Mouse (Mus musculus) limb, embryonic 15.5 days (tissue): ENCODE data around the gene Stx2. TPM values are rescaled to one million over a fixed set of nuclear protein-coding genes. Genes with fewer than 3 reads are reported as not detected.

Experiments
- ATAC-seq: fragments of 200-750 bp; cut with Nextera tagmentation; 2 replicates; pipeline ENCODE4 v1.8.0; 2017; ENCODE audit warnings: low read depth, moderate TSS enrichment; ENCODE audit not compliant: insufficient number of reproducible peaks, low FRiP score, low TSS enrichment
- H3K27ac ChIP-seq: fragments of 300-500 bp; sonication (generic); 2 replicates; pipeline ENCODE4 v1.5.1; 2015; ENCODE audit warnings: moderate library complexity, mild to moderate bottlenecking, inconsistent platforms
- H3K27me3 ChIP-seq: fragments of 300-500 bp; sonication (generic); 2 replicates; pipeline ENCODE4 v1.6.1; 2015; ENCODE audit warnings: inconsistent platforms
- H3K36me3 ChIP-seq: fragments of 300-500 bp; sonication (generic); 2 replicates; pipeline ENCODE4 v1.6.1; 2015; ENCODE audit warnings: inconsistent platforms
- H3K4me1 ChIP-seq: fragments of 300-500 bp; sonication (generic); 2 replicates; pipeline ENCODE4 v1.6.1; 2015; ENCODE audit warnings: inconsistent platforms
- H3K4me2 ChIP-seq: fragments of 300-500 bp; sonication (generic); 2 replicates; pipeline ENCODE4 v1.6.1; 2015; ENCODE audit warnings: mild to moderate bottlenecking, inconsistent platforms
- H3K4me3 ChIP-seq: fragments of 300-500 bp; sonication (generic); 2 replicates; pipeline ENCODE4 v1.5.1; 2015; ENCODE audit warnings: mild to moderate bottlenecking, inconsistent platforms
- H3K9ac ChIP-seq: fragments of 300-500 bp; sonication (generic); 2 replicates; pipeline ENCODE4 v1.6.1; 2015; ENCODE audit warnings: inconsistent platforms
- H3K9me3 ChIP-seq: fragments of 300-500 bp; sonication (generic); 2 replicates; pipeline ENCODE4 v1.6.1; 2016; ENCODE audit warnings: inconsistent platforms
- WGBS: fragments of 180-500 bp; shearing (Covaris S2); methylation state at CpG from one replicate; pipeline ENCODE4 v1.1.7; 2015; 5-methylcytosine and 5-hydroxymethylcytosine counted together
- polyA plus RNA-seq: library from polyadenylated mRNA; unstranded; fragments of >200 nt; fragmentation: Nextera tagmentation; extraction: Ambion mirVana; gene quantifications from 2 replicates; pipeline ENCODE4 v1.2.1, GENCODE M21; 2015

Gene Stx2
- polyA plus RNA-seq, 1 experiment from 2014 or later = 29.8 TPM

DNA sequence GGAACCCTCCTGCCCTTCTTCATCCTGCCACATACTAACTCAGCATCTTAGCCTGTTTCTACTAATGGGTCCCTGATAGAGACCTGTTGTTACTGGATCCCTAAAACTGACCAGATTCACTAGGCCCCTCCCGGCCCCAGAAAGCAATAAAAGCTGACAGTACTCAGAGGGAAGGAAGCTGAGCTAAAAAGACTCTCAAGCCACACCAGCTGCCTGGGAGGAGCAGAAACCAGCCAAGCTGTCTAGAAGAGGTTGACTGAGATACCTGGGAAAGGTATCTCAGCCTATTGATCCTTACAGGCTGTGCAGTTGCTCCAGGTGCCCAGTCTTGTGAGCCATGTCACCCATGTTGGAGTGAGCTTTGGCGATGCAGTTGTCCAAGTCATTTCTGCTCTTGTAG, 17.4 kb upstream of the Stx2 start:
- no peak for ATAC-seq
- peaks cover 22% of the 10 kb centered on the region for H3K36me3 ChIP-seq
- 78% methylated on average over 2 of the region's 2 CpGs for WGBS

DNA sequence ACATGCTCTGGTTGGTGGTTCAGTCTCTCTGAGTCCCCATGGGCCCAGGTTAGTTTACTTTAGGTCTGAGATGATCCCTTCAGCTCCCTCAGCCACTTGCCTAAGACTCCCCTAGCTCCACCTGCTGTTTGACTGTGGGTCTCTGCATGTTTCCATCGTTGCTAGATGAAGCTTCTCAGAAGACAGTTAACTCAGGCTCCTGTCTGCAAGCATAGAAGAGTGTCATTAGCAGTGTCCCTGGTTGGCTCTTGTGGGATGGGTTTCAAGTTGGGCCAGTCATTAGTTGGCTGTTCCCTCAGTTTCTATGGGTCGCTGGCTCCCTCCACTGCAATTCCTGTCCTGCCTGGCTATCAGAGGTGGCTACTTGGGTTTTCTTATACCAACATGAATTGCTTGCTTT, 16.7 kb upstream of the Stx2 start:
- peaks cover 22% of the 10 kb centered on the region for H3K36me3 ChIP-seq
- H3K9me3 ChIP-seq = no peaks in the 10 kb centered on the region
- WGBS = 35% methylated on average over 2 of the region's 2 CpGs
- H3K27me3 ChIP-seq = no peaks in the 10 kb centered on the region
- ATAC-seq = no peak
- no peak overlapping the region for H3K4me3 ChIP-seq
- H3K9ac ChIP-seq = no peak overlapping the region
- peaks cover 5% of the 10 kb centered on the region; the same call in 1 of the 2 replicates for H3K4me1 ChIP-seq
- H3K27ac ChIP-seq = no peak overlapping the region
- H3K4me2 ChIP-seq = no peak overlapping the region

More for the DNA sequence above, 17.4 kb upstream of the Stx2 start:
- Histone ChIP-seq H3K27ac (no peak overlapping the region), H3K9me3 (no peaks in the 10 kb centered on the region), H3K27me3 (no peaks in the 10 kb centered on the region), H3K4me3 (no peak overlapping the region), H3K4me1 (peaks cover 5% of the 10 kb centered on the region; the same call in 1 of the 2 replicates), H3K4me2 (no peak overlapping the region), H3K9ac (no peak overlapping the region)

DNA sequence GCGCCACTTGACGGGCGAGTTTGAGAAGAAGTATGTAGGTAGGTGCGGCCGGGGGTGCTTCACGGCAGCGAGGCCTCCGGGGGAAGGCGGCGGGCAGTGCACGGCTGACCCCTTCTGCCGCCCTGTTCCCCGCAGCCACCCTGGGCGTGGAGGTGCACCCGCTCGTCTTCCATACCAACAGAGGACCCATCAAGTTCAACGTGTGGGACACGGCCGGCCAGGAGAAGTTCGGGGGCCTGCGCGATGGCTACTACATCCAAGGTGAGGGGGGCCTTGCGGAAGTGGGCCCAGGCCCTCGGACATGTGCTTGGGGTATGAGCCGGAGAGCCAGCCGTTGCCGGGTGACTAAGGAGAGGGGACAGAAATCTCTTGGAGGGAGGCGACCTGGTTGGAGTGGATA, 12.4 kb upstream of the Stx2 start:
- peak overlapping the region; percentile 59 for H3K4me2 ChIP-seq
- WGBS = 2% methylated on average over 28 of the region's 28 CpGs
- no peaks in the 10 kb centered on the region for H3K9me3 ChIP-seq
- peaks cover 8% of the 10 kb centered on the region for H3K4me1 ChIP-seq
- peak overlapping the region; percentile 93 for H3K4me3 ChIP-seq
- no peaks in the 10 kb centered on the region for H3K27me3 ChIP-seq
- H3K27ac ChIP-seq = peak overlapping the region; percentile 97
- ATAC-seq = no peak
- H3K9ac ChIP-seq = peak overlapping the region; percentile 93
- peaks cover 15% of the 10 kb centered on the region for H3K36me3 ChIP-seq

DNA sequence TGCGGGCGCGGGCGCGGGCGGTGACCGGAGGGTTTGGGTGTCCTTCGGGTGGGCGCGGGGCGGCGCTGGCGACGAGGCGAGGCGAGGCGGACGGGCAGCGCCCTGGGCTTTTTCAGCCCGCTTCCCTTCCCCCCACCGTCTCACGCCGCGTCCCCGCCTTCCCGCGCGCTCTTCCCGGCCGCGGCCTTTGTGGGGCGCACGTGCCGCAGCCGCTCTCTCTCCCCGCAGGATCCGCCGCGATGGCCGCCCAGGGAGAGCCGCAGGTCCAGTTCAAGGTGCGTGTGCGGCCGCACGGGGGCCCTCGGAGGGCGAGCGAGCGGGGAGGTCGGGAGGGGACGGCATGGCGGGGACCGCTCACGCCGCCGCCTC, 11.9 kb upstream of the Stx2 start:
- H3K4me2 ChIP-seq = peak overlapping the region; percentile 59
- ATAC-seq = peak; percentile 77
- peaks cover 8% of the 10 kb centered on the region for H3K4me1 ChIP-seq
- H3K9ac ChIP-seq = peak overlapping the region; percentile 93
- peaks cover 12% of the 10 kb centered on the region for H3K36me3 ChIP-seq
- peak overlapping the region; percentile 93 for H3K4me3 ChIP-seq
- 0% methylated on average over 46 of the region's 56 CpGs for WGBS
- peak overlapping the region; percentile 97 for H3K27ac ChIP-seq
- no peaks in the 10 kb centered on the region for H3K9me3 ChIP-seq
- H3K27me3 ChIP-seq = no peaks in the 10 kb centered on the region

DNA sequence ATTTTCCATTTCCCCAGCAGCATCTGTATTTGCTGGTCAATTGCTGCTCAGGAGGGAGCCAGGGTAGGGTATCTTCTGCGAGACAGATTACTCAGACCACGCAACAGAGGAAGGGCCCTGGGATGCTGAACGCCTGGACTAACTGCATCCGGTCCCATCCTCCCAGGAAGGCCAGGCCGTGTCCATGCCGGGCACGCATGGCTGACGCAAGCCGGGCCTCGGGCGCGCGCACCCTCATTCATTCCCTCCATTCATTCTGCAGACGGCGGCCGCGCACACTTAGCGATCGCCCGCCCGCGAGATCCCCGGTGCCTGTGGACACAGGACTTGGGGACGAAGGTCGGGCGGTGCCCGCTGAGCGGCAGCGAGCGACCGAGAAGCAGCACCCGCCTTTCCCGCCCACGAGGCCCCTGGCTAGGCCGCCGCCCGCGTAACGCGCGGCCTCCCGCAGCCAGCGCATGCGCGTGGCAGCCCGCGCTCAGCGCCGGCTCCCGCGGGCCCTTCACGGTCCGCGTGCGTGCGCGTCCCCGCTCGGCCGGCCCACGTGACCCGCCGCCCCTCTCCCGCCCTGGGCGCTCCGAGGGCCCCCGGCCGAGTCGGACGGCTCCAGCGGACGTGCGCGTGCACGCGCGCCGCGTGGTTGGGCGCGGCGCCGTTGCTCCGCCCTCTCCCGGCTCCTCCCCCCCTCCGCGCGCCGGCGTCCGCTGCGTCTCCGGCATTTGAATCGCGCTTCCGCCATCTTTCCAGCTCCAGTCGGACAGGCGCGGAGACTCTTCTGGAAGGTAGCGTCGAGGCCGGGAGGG, 11.3 kb upstream of the Stx2 start, which contains the start of gene Ran:
Gene Ran, plus strand, starts transcription at position 573 of the 803 bp plus-strand sequence.
- H3K4me3 ChIP-seq = peak within 1 kb of the TSS; percentile 93
- no peaks in the 10 kb centered on the region for H3K9me3 ChIP-seq
- peaks cover 8% of the 10 kb centered on the region for H3K36me3 ChIP-seq
- peak within 1 kb of the TSS; percentile 93 for H3K9ac ChIP-seq
- no peaks in the 10 kb centered on the region for H3K27me3 ChIP-seq
- WGBS = under 1% methylated on average over 92 of the region's 102 CpGs
- peaks cover 8% of the 10 kb centered on the region for H3K4me1 ChIP-seq
- ATAC-seq = peak; percentile 90
- peak within 1 kb of the TSS; percentile 59 for H3K4me2 ChIP-seq
- peak within 1 kb of the TSS; percentile 97 for H3K27ac ChIP-seq

DNA sequence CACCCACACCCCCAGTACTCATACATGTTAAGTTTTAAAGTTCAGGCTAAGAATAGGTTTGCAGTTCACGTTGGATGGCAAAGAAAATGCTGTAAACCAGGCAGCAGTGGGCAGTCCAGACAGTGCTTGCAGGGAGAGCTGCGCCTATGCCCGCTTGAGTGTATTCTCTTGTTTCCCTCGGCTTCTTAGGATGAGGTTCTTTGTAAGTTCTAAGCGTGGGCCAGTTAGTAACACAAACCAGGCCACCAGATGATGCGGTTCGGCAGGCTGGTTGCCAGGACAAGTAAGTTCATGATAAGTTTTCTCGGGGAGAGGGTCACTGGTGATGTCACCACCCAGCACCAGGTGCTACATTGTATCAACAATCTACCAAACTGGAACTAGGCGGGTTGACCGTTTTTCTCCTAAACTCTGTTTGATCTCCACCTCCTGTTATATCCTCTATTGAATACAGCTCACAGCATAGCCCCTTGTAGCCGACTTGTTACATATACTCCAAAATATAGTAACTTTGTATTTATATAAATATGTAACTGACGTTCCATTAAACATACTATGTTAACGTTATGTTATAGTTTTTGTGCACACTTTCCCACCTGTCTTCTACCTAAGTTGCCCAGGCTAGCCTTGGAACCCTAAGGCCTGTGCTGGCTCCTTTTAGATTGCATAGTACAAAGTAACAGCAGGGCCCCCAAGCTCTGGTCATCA, 10.6 kb upstream of the Stx2 start:
- peaks cover 8% of the 10 kb centered on the region for H3K4me1 ChIP-seq
- peaks cover 3% of the 10 kb centered on the region; the same call in 1 of the 2 replicates for H3K36me3 ChIP-seq
- H3K27me3 ChIP-seq = no peaks in the 10 kb centered on the region
- no peaks in the 10 kb centered on the region for H3K9me3 ChIP-seq
- WGBS = 83% methylated on average over 13 of the region's 13 CpGs
- H3K4me2 ChIP-seq = peak overlapping the region; percentile 59
- peak overlapping the region; percentile 58; the same call in 1 of the 2 replicates for H3K9ac ChIP-seq
- ATAC-seq = no peak
- H3K4me3 ChIP-seq = peak overlapping the region; percentile 93
- peak overlapping the region; percentile 95 for H3K27ac ChIP-seq

DNA sequence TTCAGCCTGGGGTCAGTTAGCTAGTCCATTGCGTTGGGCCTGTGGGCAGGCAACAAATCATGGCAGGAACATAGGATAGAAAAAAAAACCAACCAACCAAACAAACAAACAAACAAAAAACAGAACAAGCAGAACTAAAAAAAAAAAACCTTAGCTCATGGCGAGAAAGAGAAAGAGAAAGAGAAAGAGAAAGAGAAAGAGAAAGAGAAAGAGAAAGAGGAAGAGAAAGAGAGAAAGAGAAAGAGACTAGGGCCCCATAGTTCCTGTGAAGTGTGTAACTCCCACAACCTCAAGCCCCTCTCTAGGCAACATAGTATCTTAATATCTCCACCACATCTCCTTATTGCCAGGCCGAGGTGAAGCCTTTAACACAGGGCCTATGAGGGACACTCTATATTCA, 8.0 kb upstream of the Stx2 start:
- Histone ChIP-seq H3K9ac (no peak overlapping the region), H3K9me3 (no peaks in the 10 kb centered on the region), H3K4me1 (peaks cover 4% of the 10 kb centered on the region; the same call in 1 of the 2 replicates), H3K36me3 (no peaks in the 10 kb centered on the region), H3K4me2 (no peak overlapping the region), H3K27ac (no peak overlapping the region), H3K27me3 (no peaks in the 10 kb centered on the region), H3K4me3 (no peak overlapping the region)
- 87% methylated on average over 3 of the region's 3 CpGs for WGBS
- no peak for ATAC-seq

DNA sequence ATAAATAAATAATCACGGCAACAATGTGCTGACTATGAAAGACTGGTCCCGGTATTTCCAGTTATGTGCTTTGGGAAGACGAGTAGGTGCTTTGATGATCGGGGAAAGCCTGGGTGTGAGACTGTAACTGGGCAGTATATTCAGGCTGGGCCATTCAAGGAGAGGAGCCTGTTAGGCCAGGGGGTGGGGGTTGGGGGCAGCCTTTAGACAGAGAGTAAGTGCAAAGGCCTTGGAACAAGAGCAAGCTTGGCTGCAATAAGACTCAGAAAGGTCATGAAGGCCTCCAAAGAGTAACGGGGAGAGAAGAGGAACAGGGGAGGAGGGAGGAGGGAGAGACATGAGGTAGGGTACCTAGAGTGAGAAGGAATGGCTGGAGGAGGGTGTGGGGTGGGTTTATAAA, 7.2 kb upstream of the Stx2 start:
- peaks cover 3% of the 10 kb centered on the region; the same call in 1 of the 2 replicates for H3K4me1 ChIP-seq
- H3K9me3 ChIP-seq = no peaks in the 10 kb centered on the region
- no peak overlapping the region for H3K27ac ChIP-seq
- no peak overlapping the region for H3K9ac ChIP-seq
- H3K27me3 ChIP-seq = no peaks in the 10 kb centered on the region
- H3K4me2 ChIP-seq = no peak overlapping the region
- no peak for ATAC-seq
- 72% methylated on average over 5 of the region's 5 CpGs for WGBS
- H3K4me3 ChIP-seq = no peak overlapping the region
- H3K36me3 ChIP-seq = no peaks in the 10 kb centered on the region

DNA sequence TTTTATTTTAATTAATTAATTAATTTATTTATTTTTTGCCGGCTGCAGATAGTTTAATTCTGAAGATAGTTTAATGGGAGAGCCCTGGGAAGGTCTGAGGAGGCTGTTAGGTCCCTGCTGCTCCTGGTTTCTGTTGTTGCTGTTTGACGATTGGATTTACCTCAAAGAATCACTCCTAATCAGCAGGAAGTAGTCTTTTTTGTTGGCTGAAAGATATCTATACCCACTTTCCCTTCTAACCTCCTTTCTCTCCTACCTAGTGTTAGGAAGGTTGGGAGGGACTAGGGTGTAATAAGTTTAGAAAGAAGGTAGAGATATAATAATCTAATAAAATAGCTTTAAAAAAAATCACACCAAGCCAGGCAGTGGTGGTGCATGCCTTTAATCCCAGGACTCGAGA, 6.6 kb upstream of the Stx2 start:
- Histone ChIP-seq H3K9me3 (no peaks in the 10 kb centered on the region), H3K4me3 (no peak overlapping the region), H3K9ac (no peak overlapping the region), H3K4me1 (peaks cover 3% of the 10 kb centered on the region; the same call in 1 of the 2 replicates), H3K27ac (no peak overlapping the region), H3K4me2 (no peak overlapping the region), H3K27me3 (no peaks in the 10 kb centered on the region), H3K36me3 (no peaks in the 10 kb centered on the region)
- no peak for ATAC-seq
- 77% methylated on average over 3 of the region's 3 CpGs for WGBS

DNA sequence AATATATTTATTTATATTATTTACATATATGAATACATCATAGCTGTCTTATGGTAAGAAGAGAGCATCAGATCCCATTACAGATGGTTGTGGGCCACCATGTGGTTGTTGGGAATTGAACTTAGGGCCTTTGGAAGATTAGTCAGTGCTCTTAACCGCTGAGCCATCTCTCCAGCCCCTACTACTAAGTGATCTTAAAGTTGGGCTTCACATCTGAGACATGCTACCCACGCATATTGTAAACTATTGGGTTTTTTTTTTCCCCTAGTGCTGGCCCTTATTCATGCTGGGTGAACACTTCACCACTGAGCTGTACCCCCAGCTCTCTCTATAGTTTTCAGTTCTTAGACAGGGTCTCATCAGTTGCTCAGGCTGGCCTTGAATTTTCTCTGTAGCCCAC, 2.6 kb upstream of the Stx2 start:
- Histone ChIP-seq H3K4me1 (peaks cover 19% of the 10 kb centered on the region), H3K9ac (no peak overlapping the region), H3K27ac (no peak overlapping the region), H3K9me3 (no peaks in the 10 kb centered on the region), H3K36me3 (no peaks in the 10 kb centered on the region), H3K4me2 (no peak overlapping the region), H3K27me3 (no peaks in the 10 kb centered on the region), H3K4me3 (no peak overlapping the region)
- ATAC-seq = no peak
- 86% methylated on average over 2 of the region's 2 CpGs for whole genome bisulfite sequencing

DNA sequence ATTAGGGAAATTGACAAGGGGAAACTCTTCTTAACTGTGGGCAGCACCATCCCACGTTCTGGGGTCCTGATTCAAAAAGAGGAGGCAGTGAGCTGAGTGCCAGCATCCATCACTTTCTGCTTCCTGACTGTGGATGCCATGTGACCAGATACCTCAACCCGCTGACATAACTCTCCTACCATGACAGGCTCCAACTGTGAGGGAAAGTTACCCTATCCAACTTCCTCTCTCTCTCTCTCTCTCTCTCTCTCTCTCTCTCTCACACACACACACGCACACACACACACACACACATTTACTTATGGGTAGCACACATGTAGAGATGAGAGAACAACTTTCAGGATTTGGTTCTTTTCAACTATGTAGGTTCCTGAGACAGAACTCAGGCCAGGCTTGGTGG, 1.2 kb upstream of the Stx2 start:
- Histone ChIP-seq H3K4me3 (no peak overlapping the region), H3K4me2 (no peak overlapping the region), H3K27me3 (no peaks in the 10 kb centered on the region), H3K9me3 (no peaks in the 10 kb centered on the region), H3K4me1 (peaks cover 19% of the 10 kb centered on the region), H3K27ac (no peak overlapping the region), H3K36me3 (no peaks in the 10 kb centered on the region), H3K9ac (no peak overlapping the region)
- WGBS = 67% methylated on average over 3 of the region's 3 CpGs
- ATAC-seq = no peak

DNA sequence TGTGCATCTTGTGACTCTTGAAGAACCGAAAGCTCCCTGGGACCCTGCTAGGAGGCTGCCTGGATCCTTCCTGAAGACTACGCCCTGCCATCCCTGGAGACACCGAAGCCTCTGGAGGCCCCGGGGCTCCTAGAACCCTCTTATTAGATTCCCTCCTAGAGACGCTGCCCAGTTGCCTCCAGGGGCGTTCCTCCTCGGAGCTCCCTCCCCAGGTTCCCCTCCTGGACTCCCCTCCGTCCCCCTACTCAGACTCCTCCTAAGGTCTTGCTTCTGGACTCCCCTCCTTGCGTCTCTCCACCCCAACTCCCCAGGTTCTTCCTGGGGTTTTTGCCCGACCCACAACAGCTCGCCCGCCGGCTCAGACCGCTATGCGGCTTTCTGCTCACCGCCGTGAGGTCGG, 366 bp downstream of the Stx2 start:
- Histone ChIP-seq H3K27me3 (no peaks in the 10 kb centered on the region), H3K27ac (peak overlapping the region; percentile 70), H3K9ac (peak overlapping the region; percentile 55), H3K4me2 (peak overlapping the region; percentile 65), H3K9me3 (no peaks in the 10 kb centered on the region), H3K36me3 (no peaks in the 10 kb centered on the region), H3K4me3 (peak overlapping the region; percentile 68), H3K4me1 (peaks cover 19% of the 10 kb centered on the region)
- WGBS = 1% methylated on average over 18 of the region's 18 CpGs
- peak; percentile 12; the same call in 1 of the 2 replicates for ATAC-seq
